Mouse (Mus musculus) limb, embryonic 14.5 days (tissue): ENCODE data around the gene Nod1. TPM values are rescaled to one million over a fixed set of nuclear protein-coding genes. Genes with fewer than 3 reads are reported as not detected.

Experiments used
- ATAC-seq: fragments of 200-750 bp; cut with Nextera tagmentation; 2 replicates; pipeline ENCODE4 v1.8.0; 2017; ENCODE audit warnings: low read depth, moderate number of reproducible peaks, moderate TSS enrichment; ENCODE audit not compliant: low FRiP score
- DNase-seq: peaks from one replicate; pipeline ENCODE4 v3.0.0-alpha.2; 2015; ENCODE audit warnings: low spot score
- H3K27ac ChIP-seq: fragments of 300-500 bp; sonication (generic); replicated peaks from 2 replicates; pipeline ENCODE4 v1.5.1; 2014; ENCODE audit warnings: low read depth, mild to moderate bottlenecking, low read length, moderate library complexity, mixed read lengths
- H3K27me3 ChIP-seq: fragments of 300-500 bp; sonication (generic); 2 replicates; pipeline ENCODE4 v1.6.1; 2014; ENCODE audit warnings: low read length, mixed read lengths; ENCODE audit not compliant: control insufficient read depth, insufficient read depth
- H3K36me3 ChIP-seq: fragments of 300-500 bp; sonication (generic); 2 replicates; pipeline ENCODE4 v1.6.1; 2014; ENCODE audit warnings: mild to moderate bottlenecking, low read length, moderate library complexity, mixed read lengths; ENCODE audit not compliant: control insufficient read depth, insufficient read depth
- H3K4me1 ChIP-seq: fragments of 300-500 bp; sonication (generic); 2 replicates; pipeline ENCODE4 v1.6.1; 2014; ENCODE audit warnings: antibody characterized with exemption, low read length, mixed read lengths; ENCODE audit not compliant: control insufficient read depth, insufficient read depth
- H3K4me2 ChIP-seq: fragments of 300-500 bp; sonication (generic); replicated peaks from 2 replicates; pipeline ENCODE4 v1.6.1; 2014; ENCODE audit warnings: low read depth, mild to moderate bottlenecking, low read length, moderate library complexity; ENCODE audit not compliant: severe bottlenecking
- H3K4me3 ChIP-seq: fragments of 300-500 bp; sonication (generic); replicated peaks from 2 replicates; pipeline ENCODE4 v1.5.1; 2014; ENCODE audit warnings: low read length
- H3K9ac ChIP-seq: fragments of 300-500 bp; sonication (generic); 2 replicates; pipeline ENCODE4 v1.6.1; 2014; ENCODE audit warnings: mild to moderate bottlenecking, low read depth, low read length, moderate library complexity; ENCODE audit not compliant: severe bottlenecking
- H3K9me3 ChIP-seq: fragments of 300-500 bp; sonication (generic); 2 replicates; pipeline ENCODE4 v1.6.1; 2016; ENCODE audit warnings: low read length; ENCODE audit not compliant: control insufficient read depth
- POLR2A ChIP-seq: fragments of 200-500 bp; IDR thresholded peaks from 2 replicates; pipeline ENCODE4 v1.8.0; 2012; ENCODE audit warnings: inconsistent platforms, mild to moderate bottlenecking, moderate library complexity, borderline replicate concordance; ENCODE audit not compliant: insufficient read depth, insufficient read length; ENCODE audit errors: extremely low read depth
- WGBS: fragments of 180-500 bp; shearing (Covaris S2); extraction: QIAGEN DNeasy Blood & Tissue Kit; methylation state at CpG from one replicate; pipeline ENCODE4 v1.1.7; 2014; 5-methylcytosine and 5-hydroxymethylcytosine counted together
- polyA plus RNA-seq, 2 experiments: library from polyadenylated mRNA; depleted of rRNA in 1 of 2; stranded (reverse) in 1 of 2; unstranded in 1 of 2; fragments of >200 nt; fragmentation: Nextera tagmentation in 1 of 2; extraction: Ambion mirVana in 1 of 2; gene quantifications; 2 replicates each; pipeline versions ENCODE4 v1.2.1 to v1.2.3; 2012 to 2014

Nod1 gene
- polyA plus RNA-seq, 2 experiments = 7.4 to 13.1 TPM

GRCm38 (mm10) chr6:55014184-55014583 lies 41.8 kb upstream of the Nod1 start:
- H3K4me3 ChIP-seq = no peak overlapping the region
- no peaks in the 10 kb centered on the region for H3K36me3 ChIP-seq
- TF ChIP-seq POLR2A = no peak
- ATAC-seq = no peak
- H3K27ac ChIP-seq = no peak overlapping the region
- no peaks in the 10 kb centered on the region for H3K27me3 ChIP-seq
- WGBS = 89% methylated on average over 3 of the region's 3 CpGs
- no peak for DNase-seq
- H3K4me2 ChIP-seq = no peak overlapping the region
- H3K9me3 ChIP-seq = no peaks in the 10 kb centered on the region
- H3K4me1 ChIP-seq = no peaks in the 10 kb centered on the region
- H3K9ac ChIP-seq = no peak overlapping the region

- Histone ChIP-seq H3K9me3 (no peaks in the 10 kb centered on the region), H3K4me2 (no peak overlapping the region), H3K36me3 (no peaks in the 10 kb centered on the region), H3K4me1 (no peaks in the 10 kb centered on the region), H3K27me3 (no peaks in the 10 kb centered on the region), H3K9ac (no peak overlapping the region), H3K27ac (no peak overlapping the region), H3K4me3 (no peak overlapping the region)
- TF ChIP-seq POLR2A = no peak
- no peak for ATAC-seq
- WGBS = 79% methylated on average over 7 of the region's 7 CpGs
- DNase-seq = no peak
Measured at GRCm38 (mm10) chr6:55012516-55012915, 40.1 kb upstream of the Nod1 start.

- TF ChIP-seq POLR2A = no peak
- Histone ChIP-seq H3K9me3 (no peaks in the 10 kb centered on the region), H3K4me3 (no peak overlapping the region), H3K9ac (no peak overlapping the region), H3K4me2 (peak overlapping the region; percentile 11; the same call in 1 of the 2 replicates), H3K27ac (peak overlapping the region; percentile 89; the same call in 1 of the 2 replicates), H3K4me1 (no peaks in the 10 kb centered on the region), H3K36me3 (no peaks in the 10 kb centered on the region), H3K27me3 (no peaks in the 10 kb centered on the region)
- 86% methylated on average over 3 of the region's 4 CpGs for WGBS
- ATAC-seq (no peak), DNase-seq (no peak)
Measured at GRCm38 (mm10) chr6:55010330-55011091, 38.1 kb upstream of the Nod1 start.

GRCm38 (mm10) chr6:55009391-55010230 lies 37.2 kb upstream of the Nod1 start:
- Histone ChIP-seq H3K27me3 (no peaks in the 10 kb centered on the region), H3K9me3 (no peaks in the 10 kb centered on the region), H3K4me2 (peak overlapping the region; percentile 37), H3K4me3 (peak overlapping the region; percentile 16; the same call in 1 of the 2 replicates), H3K9ac (no peak overlapping the region), H3K36me3 (no peaks in the 10 kb centered on the region), H3K4me1 (no peaks in the 10 kb centered on the region), H3K27ac (peak overlapping the region; percentile 89)
- 0 out of 2 replicates have a peak, but pooled peaks have one; percentile 18 for TF ChIP-seq POLR2A
- WGBS = 33% methylated on average over 16 of the region's 16 CpGs
- peak; percentile 67 for ATAC-seq
- DNase-seq = peak; percentile 14

GRCm38 (mm10) chr6:55008401-55008800 lies 36.0 kb upstream of the Nod1 start:
- no peak overlapping the region for H3K9ac ChIP-seq

More at GRCm38 (mm10) chr6:55008401-55008800, 36.0 kb upstream of the Nod1 start:
- no peak overlapping the region for H3K27ac ChIP-seq
- DNase-seq = no peak
- H3K36me3 ChIP-seq = no peaks in the 10 kb centered on the region
- no peak overlapping the region for H3K4me2 ChIP-seq
- 78% methylated on average over 8 of the region's 8 CpGs for WGBS
- no peak for ATAC-seq
- TF ChIP-seq POLR2A = no peak
- no peaks in the 10 kb centered on the region for H3K4me1 ChIP-seq
- no peaks in the 10 kb centered on the region for H3K27me3 ChIP-seq
- no peak overlapping the region for H3K4me3 ChIP-seq
- no peaks in the 10 kb centered on the region for H3K9me3 ChIP-seq
